Mouse (Mus musculus) cerebellum, adult 2 months (tissue): Measurements from ENCODE around the gene Jazf1.

Source experiments
- CTCF ChIP-seq: fragments of 200-500 bp; IDR thresholded peaks from 2 replicates; pipeline ENCODE4 v1.5.1; 2011; ENCODE audit warnings: low read depth, mild to moderate bottlenecking, control low read depth, low read length, moderate library complexity, borderline replicate concordance; ENCODE audit not compliant: insufficient read depth
- POLR2A ChIP-seq: fragments of 200-500 bp; IDR thresholded peaks from 2 replicates; pipeline ENCODE4 v1.6.1; 2011; ENCODE audit warnings: low read length, control low read depth, borderline replicate concordance; ENCODE audit not compliant: insufficient read depth

- no peak for TF ChIP-seq CTCF
- no peak for TF ChIP-seq POLR2A
These were observed 102.4 kb downstream of the Jazf1 start for GRCm38 (mm10) chr6:52966001-52966400.
